Mouse (Mus musculus): ENCODE results near the gene Tmem222. TPM values are rescaled to one million over a fixed set of nuclear protein-coding genes. Genes with fewer than 3 reads are reported as not detected.

Gene Tmem222
- polyA plus RNA-seq, 1 experiment, result 66.9 TPM

DNA sequence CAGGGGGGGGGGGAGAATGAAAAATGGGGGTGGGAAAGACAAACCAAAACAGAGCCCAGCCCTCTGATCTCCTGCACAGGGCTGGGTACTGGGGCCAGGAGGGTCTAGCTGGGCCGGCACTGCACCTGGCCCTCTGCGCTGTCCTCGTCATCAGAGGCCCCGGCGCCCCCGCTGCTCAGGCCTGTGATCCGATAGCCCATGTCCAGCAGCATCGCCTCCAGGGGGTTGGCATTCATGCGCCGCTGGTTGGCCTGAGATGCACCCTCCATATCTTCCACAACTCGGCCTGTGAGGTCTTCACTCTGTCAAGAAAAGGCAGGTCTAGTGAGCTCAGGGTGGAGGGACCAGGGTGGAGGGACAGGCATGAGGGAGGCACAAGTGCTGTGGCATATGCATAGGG lies 16.5 kb upstream of the Tmem222 start:
- no peak overlapping the region for H3ac ChIP-seq (ENCODE audit: control insufficient read depth, insufficient read length)
- no peaks in the 10 kb centered on the region for H3K79me2 ChIP-seq (ENCODE audit: control insufficient read depth, insufficient read depth)
- TF ChIP-seq TCF3 (IDR thresholded peaks at IDR 0.05; ENCODE audit: insufficient read length, low read depth), result no peak
- no peak for TF ChIP-seq MYOG (IDR thresholded peaks at IDR 0.05; ENCODE audit: control insufficient read depth in 1 of 3, insufficient read depth in 1 of 3, insufficient read length in 2 of 3, low read depth in 2 of 3)
- TF ChIP-seq MYOD1 (IDR thresholded peaks at IDR 0.05; ENCODE audit: control insufficient read depth in 1 of 3, insufficient read length in 2 of 3, low read depth in 2 of 3), result no peak
- TF ChIP-seq CEBPB (IDR thresholded peaks at IDR 0.05; ENCODE audit: insufficient read depth, poor library complexity, severe bottlenecking), result no peak
- TF ChIP-seq MAX (IDR thresholded peaks at IDR 0.05; ENCODE audit: low read depth), result no peak
- TF ChIP-seq E2F4 (IDR thresholded peaks at IDR 0.05; ENCODE audit: insufficient read depth), result no peak
- H3K4me3 ChIP-seq, result no peak overlapping the region
- no peaks in the 10 kb centered on the region for H3K27me3 ChIP-seq (ENCODE audit: control insufficient read depth, insufficient read depth, insufficient read length)
- no peak overlapping the region for H3K4me2 ChIP-seq (ENCODE audit: low read depth)
- peaks cover 8% of the 10 kb centered on the region for H3K36me3 ChIP-seq (ENCODE audit: control insufficient read depth, insufficient read depth)

- H3K4me2 ChIP-seq (ENCODE audit: low read depth), result no peak overlapping the region
- H3K27me3 ChIP-seq (ENCODE audit: control insufficient read depth, insufficient read depth, insufficient read length), result no peaks in the 10 kb centered on the region
These were observed 15.6 kb upstream of the Tmem222 start for GRCm38 (mm10) chr4:133292901-133293843.

GRCm38 (mm10) chr4:133292405-133292804 lies 14.8 kb upstream of the Tmem222 start:
- H3ac ChIP-seq (ENCODE audit: control insufficient read depth, insufficient read length), result no peak overlapping the region
- no peak for TF ChIP-seq E2F4 (IDR thresholded peaks at IDR 0.05; ENCODE audit: insufficient read depth)
- H3K4me3 ChIP-seq, result no peak overlapping the region
- H3K79me2 ChIP-seq (ENCODE audit: control insufficient read depth, insufficient read depth), result no peaks in the 10 kb centered on the region
- no peak overlapping the region for H3K4me2 ChIP-seq (ENCODE audit: low read depth)
- H3K36me3 ChIP-seq (ENCODE audit: control insufficient read depth, insufficient read depth), result peaks cover 6% of the 10 kb centered on the region
- H3K27me3 ChIP-seq (ENCODE audit: control insufficient read depth, insufficient read depth, insufficient read length), result no peaks in the 10 kb centered on the region

More at GRCm38 (mm10) chr4:133292901-133293843, 15.6 kb upstream of the Tmem222 start:
- TF ChIP-seq POLR2A (IDR thresholded peaks at IDR 0.05; ENCODE audit: insufficient read length, low read depth) (no peak), SRF (IDR thresholded peaks at IDR 0.05; ENCODE audit: control insufficient read depth, insufficient read length, low read depth) (no peak), MYOG (IDR thresholded peaks at IDR 0.05; ENCODE audit: control insufficient read depth in 1 of 3, insufficient read depth in 1 of 3, insufficient read length in 2 of 3, low read depth in 2 of 3) (no peak), E2F4 (IDR thresholded peaks at IDR 0.05; ENCODE audit: insufficient read depth) (no peak), POLR2AphosphoS2 (IDR thresholded peaks at IDR 0.05; ENCODE audit: insufficient read length, low read depth) (no peak), CEBPB (IDR thresholded peaks at IDR 0.05; ENCODE audit: insufficient read depth, poor library complexity, severe bottlenecking) (no peak), REST (IDR thresholded peaks at IDR 0.05; ENCODE audit: insufficient read depth, insufficient read length) (no peak), MAX (IDR thresholded peaks at IDR 0.05; ENCODE audit: low read depth) (no peak), TCF3 (IDR thresholded peaks at IDR 0.05; ENCODE audit: insufficient read length, low read depth) (no peak), MYOD1 (IDR thresholded peaks at IDR 0.05; ENCODE audit: control insufficient read depth in 1 of 3, insufficient read length in 2 of 3, low read depth in 2 of 3) (no peak), USF1 (IDR thresholded peaks at IDR 0.05; ENCODE audit: low read depth) (no peak), TCF12 (IDR thresholded peaks at IDR 0.05; ENCODE audit: insufficient read depth, poor library complexity, severe bottlenecking) (no peak)
- Histone ChIP-seq H3K4me3 (no peak overlapping the region), H3K36me3 (ENCODE audit: control insufficient read depth, insufficient read depth) (peaks cover 6% of the 10 kb centered on the region), H3ac (ENCODE audit: control insufficient read depth, insufficient read length) (no peak overlapping the region), H3K79me2 (ENCODE audit: control insufficient read depth, insufficient read depth) (no peaks in the 10 kb centered on the region)

DNA sequence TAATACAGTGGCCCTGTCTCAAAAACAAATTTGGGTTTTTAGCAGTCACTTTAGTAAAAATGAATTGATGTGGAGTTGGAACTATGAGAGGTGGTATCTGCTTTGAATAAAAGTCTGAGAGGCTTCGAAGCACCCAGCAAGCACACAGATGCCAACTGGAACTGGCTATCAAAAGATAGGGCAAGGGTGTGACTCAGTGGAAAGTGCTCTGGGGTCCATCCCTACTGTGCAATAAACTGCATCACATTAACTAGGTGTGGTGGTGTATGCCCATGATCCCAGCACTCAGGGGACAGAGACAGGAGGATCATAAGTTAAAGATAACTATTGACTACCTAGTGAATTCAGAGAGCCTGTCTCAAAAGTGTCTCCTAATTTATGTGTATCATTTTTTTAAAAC lies 13.7 kb upstream of the Tmem222 start:
- TF ChIP-seq MAX (IDR thresholded peaks at IDR 0.05; ENCODE audit: low read depth) (no peak), E2F4 (IDR thresholded peaks at IDR 0.05; ENCODE audit: insufficient read depth) (no peak), REST (IDR thresholded peaks at IDR 0.05; ENCODE audit: insufficient read depth, insufficient read length) (no peak), TCF3 (IDR thresholded peaks at IDR 0.05; ENCODE audit: insufficient read length, low read depth) (no peak), USF1 (IDR thresholded peaks at IDR 0.05; ENCODE audit: low read depth) (no peak)
- Histone ChIP-seq H3K4me2 (ENCODE audit: low read depth) (no peak overlapping the region), H3K79me2 (ENCODE audit: control insufficient read depth, insufficient read depth) (no peaks in the 10 kb centered on the region), H3K36me3 (ENCODE audit: control insufficient read depth, insufficient read depth) (peaks cover 6% of the 10 kb centered on the region), H3K27me3 (ENCODE audit: control insufficient read depth, insufficient read depth, insufficient read length) (no peaks in the 10 kb centered on the region), H3ac (ENCODE audit: control insufficient read depth, insufficient read length) (no peak overlapping the region), H3K4me3 (no peak overlapping the region)

GRCm38 (mm10) chr4:133286476-133287077 lies 9.0 kb upstream of the Tmem222 start:
- no peaks in the 10 kb centered on the region for H3K27me3 ChIP-seq (ENCODE audit: control insufficient read depth, insufficient read depth, insufficient read length)
- H3ac ChIP-seq (ENCODE audit: control insufficient read depth, insufficient read length), result no peak overlapping the region
- no peaks in the 10 kb centered on the region for H3K36me3 ChIP-seq (ENCODE audit: control insufficient read depth, insufficient read depth)
- H3K79me2 ChIP-seq (ENCODE audit: control insufficient read depth, insufficient read depth), result no peaks in the 10 kb centered on the region
- no peak overlapping the region for H3K4me2 ChIP-seq (ENCODE audit: low read depth)
- TF ChIP-seq SRF (IDR thresholded peaks at IDR 0.05; ENCODE audit: control insufficient read depth, insufficient read length, low read depth) (no peak), POLR2AphosphoS2 (IDR thresholded peaks at IDR 0.05; ENCODE audit: insufficient read length, low read depth) (no peak), MYOG (IDR thresholded peaks at IDR 0.05; ENCODE audit: control insufficient read depth in 1 of 3, insufficient read depth in 1 of 3, insufficient read length in 2 of 3, low read depth in 2 of 3) (no peak), E2F4 (IDR thresholded peaks at IDR 0.05; ENCODE audit: insufficient read depth) (no peak), CEBPB (IDR thresholded peaks at IDR 0.05; ENCODE audit: insufficient read depth, poor library complexity, severe bottlenecking) (no peak), POLR2A (IDR thresholded peaks at IDR 0.05; ENCODE audit: insufficient read length, low read depth) (no peak), MYOD1 (IDR thresholded peaks at IDR 0.05; ENCODE audit: control insufficient read depth in 1 of 3, insufficient read length in 2 of 3, low read depth in 2 of 3) (no peak), MAX (IDR thresholded peaks at IDR 0.05; ENCODE audit: low read depth) (no peak), USF1 (IDR thresholded peaks at IDR 0.05; ENCODE audit: low read depth) (no peak), REST (IDR thresholded peaks at IDR 0.05; ENCODE audit: insufficient read depth, insufficient read length) (no peak), TCF12 (IDR thresholded peaks at IDR 0.05; ENCODE audit: insufficient read depth, poor library complexity, severe bottlenecking) (no peak), TCF3 (IDR thresholded peaks at IDR 0.05; ENCODE audit: insufficient read length, low read depth) (no peak)
- no peak overlapping the region for H3K4me3 ChIP-seq
